Mouse (Mus musculus) T-helper 17 cell (primary cell): ENCODE results near the gene Iqcf5.

Source experiments
- in situ Hi-C, 2 experiments: fragments of 300-600 bp; cut with MboI, MseI; formaldehyde crosslinking; loops; 1 replicate in 1 of 2; 2 replicates in 1 of 2; pipeline ENCODE4 v1.15.1; 2025; ENCODE audit warnings: high pct_unique_total_duplicates in 2 of 2

The Iqcf5 gene

DNA sequence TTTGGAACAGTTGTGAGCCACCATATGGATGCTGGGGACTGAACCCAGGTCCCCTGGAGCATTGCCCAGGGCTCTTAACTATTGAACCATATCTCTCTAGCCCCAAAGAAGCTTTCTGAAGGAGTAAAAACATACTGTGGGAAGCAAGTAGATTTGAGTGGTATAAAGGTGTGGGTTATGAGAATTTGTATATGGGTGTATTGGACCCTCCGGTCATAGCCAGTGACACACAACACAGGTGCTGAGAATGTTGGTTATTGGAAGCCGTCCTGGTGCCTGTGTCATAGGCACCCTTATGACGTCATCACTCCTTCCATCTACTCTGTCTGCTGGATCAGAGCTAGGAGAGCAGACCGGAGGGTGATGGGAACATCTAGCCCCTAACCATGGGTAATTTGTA lies at the start of gene Iqcf5:
Iqcf5 (plus strand) TSS at position 301 of the 400 bp plus-strand sequence.
- in situ Hi-C loops, result no loop called here

DNA sequence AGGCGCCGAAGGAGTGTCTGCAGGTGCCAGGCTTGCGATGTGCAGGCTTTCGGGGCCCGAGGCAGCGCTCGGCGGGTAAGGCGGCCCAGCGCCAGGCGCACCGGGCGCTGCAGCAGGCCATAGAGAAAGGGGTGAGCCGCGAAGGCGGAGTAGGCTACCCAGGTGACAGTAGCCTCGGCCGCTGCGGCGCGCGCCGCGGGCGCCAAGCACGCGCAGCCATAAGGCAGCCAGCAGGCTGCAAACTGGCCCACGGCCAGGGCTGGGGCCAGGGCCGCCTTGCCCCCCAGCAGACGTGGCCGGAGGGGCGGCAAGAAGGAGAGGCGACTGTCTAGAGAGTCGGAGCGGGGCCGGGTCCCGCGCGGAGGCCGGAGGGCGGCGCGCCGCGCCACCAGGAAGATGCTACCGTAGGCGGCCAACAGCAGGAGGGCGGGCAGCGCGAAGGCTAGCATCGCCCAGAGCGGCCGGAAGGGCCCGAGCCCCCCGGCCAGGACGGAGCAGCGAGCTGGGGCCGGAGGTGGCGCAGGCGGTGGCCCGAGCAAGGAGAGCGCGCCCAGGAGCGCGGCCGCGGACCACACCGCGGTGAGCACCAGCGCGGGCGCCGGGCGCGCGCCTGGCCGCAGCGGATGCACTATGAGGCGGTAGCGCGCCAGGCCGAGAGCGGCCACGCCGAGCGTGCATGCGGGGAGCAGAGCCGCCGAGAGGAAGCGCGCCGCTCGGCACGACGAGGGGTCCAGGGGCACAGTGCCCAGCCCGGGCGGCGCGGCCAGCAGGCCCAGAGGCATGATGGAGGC lies 49.4 kb upstream of the Iqcf5 start:
- in situ Hi-C loops, result no loop called here

DNA sequence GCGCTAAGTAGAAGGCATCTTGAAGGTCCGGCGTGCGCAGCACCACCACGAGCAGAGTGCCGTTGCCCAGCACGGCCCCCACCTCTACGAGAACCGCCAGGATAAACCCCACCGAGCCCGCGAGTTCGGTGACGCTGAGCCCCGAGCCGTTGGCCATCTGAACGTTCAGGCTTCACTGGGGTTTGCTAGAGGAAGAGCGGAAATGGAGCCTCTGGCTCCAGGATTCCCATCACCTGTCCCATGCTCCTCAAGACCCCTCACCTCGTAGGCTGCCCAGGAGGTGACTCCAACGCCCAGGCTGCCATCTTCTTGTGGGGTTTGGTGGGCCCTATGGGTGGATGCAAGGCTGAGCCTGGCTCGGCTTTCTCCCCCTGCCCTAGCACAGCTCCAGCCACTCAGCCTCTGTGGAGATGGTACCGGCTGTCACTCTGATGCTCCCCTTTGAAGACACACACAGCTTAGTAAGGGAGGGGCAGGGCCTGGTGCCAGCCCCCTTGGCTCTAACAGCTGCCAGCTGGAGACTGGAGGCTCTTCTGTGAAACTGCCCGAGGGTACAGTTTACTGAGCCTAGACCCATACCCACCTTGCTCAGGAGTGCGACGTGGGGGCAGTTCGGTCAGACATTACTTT lies 48.7 kb upstream of the Iqcf5 start, which contains the start of gene Gpr62:
Gpr62 (minus strand) TSS at position 368 of the 630 bp plus-strand sequence.
- in situ Hi-C loops, result no loop called here

DNA sequence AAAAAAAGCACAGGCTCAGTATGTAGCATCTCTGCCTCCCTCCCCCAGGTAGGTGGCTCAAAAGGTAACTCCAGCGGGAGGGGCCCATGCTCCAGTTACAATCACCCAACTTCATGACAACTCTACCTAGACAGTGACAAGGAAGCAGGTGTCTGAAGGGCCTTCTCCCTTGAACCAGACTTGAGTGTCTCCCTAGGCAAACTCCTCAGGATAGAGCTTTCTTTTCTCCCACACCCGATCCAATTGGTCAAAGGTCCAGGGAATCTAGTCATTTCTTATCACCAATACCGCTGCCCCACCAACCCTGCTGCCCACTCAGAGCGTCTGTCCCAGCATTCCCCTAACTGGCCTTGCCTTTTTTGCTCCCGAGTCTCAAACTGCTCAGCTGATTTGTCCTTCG lies 47.7 kb upstream of the Iqcf5 start:
- in situ Hi-C loops, result no loop called here

DNA sequence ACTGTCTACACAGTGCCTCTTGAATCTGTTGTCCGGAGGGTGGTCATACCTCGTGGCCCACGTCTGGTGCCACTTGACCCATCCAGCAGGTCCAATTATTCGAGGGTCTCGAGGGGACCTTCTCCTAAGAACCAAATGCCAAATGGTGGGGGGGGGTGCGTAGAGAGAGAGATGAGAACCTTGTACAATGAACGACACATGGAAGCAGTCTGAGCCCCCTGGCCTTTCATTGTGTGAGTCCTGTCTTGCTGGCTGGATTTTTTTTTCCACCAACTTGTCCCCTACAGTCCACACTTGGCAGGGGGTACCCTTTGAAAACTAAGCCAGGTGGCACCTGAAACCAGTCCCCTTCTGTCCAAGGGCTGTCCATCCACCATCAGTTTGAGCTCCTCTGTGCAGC lies 46.6 kb upstream of the Iqcf5 start:
- in situ Hi-C loops, result no loop called here

DNA sequence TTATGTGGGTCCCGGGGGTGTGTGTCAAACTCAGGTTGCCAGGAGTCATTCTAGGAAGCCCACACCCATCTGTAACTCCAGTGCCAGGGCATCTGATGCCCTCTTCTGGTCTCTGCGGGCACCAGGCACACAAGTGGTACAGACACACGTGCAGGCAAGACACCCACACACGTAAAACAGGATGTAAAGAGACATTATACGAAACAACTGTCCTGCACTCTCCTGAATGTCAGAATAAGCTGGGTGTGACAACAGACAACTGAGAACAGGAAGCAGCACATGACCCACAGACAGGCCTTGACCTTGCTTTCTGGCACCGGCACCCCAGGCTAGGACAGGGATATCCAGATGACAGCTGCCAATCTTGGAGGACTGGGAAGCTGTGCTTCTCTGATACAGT lies 45.1 kb upstream of the Iqcf5 start:
- in situ Hi-C loops, result no loop called here

DNA sequence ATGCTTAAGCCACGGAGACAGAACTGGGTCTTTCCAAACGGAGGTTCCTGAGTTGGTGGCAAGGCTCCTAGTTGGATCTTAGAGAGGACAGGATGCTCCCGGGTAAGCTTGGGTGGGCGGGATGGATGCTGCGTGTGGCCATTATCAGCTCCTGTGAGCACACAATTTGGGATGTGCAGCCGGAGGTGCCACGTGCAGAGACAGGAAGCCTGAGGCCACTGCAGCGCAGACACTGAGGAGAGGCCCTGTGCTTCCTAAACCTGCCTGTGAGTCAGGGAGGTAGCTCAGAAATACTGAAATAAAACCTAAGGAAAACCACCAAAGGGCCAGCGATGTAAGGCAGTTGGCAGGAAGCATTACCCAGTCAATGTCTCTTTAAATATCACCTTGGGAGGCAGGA lies 44.6 kb upstream of the Iqcf5 start:
- in situ Hi-C loops, result loop anchor here in 1 of 2 experiments (5.0 to 10.0 kb wide), 2 partner anchors 32 to 1505 kb away; partner anchors contain the start of genes Acy1 and Uba7

DNA sequence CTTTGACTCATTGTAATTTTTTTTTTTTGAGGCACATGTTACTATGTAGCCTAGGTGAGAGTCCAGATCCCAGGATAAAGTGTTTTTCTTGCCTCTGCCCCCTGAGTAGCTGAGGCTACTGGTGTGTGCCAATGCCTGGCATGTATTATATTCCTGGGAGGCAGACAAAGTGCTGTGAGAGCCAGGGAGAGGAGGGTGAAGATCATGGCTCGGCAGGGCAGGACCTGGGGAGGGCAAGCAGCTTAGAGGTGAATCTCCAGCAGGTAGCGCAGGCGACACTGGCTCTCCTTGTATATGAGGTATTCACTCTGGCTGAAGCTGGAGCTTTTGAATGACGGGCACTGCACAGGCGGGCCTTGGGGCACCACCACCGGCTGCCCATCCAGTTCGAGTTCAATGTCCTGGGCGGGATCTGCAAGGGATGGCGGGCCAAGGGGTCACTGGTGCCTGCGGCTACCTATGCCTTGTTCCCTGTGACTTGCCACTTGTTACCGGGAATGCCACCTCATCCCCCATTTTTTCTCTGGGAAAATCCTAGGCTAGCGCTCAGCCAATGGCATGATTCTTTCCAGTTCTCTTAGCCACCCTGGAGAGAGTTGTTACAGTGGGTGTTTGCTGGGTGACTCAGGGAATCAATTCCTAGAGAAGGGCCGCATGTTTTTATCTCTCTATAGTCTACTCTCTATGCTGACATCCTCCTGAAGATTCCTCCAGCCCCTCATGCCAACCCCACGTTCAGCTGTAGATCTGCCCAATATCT lies 43.2 kb upstream of the Iqcf5 start:
- in situ Hi-C loops, result loop anchor here in 1 of 2 experiments (5.0 to 10.0 kb wide), 2 partner anchors 34 to 1504 kb away; partner anchors contain the start of genes Acy1 and Uba7

DNA sequence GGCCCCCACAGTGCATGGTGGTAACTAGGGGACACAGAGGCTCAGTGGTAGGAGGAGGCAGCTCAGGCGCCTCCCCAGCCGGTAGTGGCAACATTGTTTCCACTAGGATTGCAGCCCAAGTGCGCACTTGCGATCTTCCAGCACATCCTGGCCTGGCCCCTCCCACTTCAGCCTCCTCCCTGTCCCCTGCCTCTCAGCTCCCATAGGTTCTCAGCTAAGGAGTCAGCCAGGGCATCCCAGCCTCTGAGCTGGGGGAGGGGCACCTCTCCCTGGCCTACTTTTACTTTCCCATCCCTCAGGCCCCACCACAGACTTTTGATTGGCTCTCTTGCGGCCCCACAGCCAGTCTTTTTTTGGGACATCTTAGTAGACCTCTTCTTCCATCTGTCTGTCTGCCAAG lies 42.5 kb upstream of the Iqcf5 start:
- in situ Hi-C loops, result loop anchor here in 1 of 2 experiments (5.0 to 10.0 kb wide), 2 partner anchors 35 to 1503 kb away; partner anchors contain the start of genes Acy1 and Uba7

DNA sequence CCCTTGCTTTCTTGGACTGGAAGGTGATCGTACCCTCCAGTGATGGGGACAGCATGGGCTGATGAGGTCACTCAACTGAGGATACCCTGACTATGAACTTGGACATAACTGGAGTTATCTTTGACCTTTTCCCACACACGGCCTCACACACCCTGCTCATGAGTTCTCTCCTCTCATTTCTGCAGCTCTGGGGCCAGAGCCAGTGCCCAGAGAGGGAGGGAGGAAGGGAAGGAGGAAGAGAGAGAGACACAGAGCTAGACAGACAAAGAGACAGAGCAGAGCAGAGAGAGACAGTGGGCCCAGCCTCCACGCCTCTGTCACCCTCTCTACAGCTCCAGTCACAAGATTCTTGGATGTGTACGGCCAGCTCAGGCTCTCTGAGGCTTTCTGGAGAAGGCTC lies 42.1 kb upstream of the Iqcf5 start:
- in situ Hi-C loops, result loop anchor here in 1 of 2 experiments (5.0 to 10.0 kb wide), 2 partner anchors 35 to 1502 kb away; partner anchors contain the start of genes Acy1 and Uba7

DNA sequence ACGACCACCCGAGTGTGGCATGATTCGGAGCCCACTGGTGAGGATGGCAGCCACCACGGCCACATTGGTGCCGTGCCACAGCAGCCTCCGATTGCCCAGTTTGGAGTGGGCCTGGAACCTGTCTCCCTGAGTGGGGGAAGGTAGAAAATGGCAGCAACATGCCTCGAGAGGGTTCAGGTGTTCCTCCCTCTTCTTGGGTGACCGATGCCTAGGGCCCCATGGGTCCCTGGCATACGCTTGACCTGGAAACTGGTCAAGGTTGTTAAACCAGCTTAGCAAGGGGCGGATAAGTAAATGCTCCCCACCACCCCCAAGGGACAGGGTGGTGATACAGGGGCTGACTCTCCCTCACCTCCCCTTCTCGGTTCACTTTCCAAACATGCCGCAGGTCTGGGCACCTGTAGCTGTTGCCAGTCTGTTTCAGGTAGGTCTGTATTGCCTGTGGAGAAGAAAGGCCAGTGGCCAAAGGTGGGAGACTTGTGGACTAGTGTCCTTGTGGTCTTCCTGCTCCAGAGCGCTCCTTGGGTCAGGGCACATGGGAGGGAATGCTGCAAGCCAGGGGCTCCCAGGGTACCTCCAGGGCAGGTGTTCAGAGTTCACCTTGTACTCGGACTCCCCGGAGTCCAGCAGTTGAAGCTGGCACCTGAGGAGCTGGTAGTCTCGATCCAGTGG lies 41.2 kb upstream of the Iqcf5 start:
- in situ Hi-C loops, result loop anchor here in 1 of 2 experiments (5.0 to 10.0 kb wide), 2 partner anchors 36 to 1502 kb away; partner anchors contain the start of genes Acy1 and Uba7

DNA sequence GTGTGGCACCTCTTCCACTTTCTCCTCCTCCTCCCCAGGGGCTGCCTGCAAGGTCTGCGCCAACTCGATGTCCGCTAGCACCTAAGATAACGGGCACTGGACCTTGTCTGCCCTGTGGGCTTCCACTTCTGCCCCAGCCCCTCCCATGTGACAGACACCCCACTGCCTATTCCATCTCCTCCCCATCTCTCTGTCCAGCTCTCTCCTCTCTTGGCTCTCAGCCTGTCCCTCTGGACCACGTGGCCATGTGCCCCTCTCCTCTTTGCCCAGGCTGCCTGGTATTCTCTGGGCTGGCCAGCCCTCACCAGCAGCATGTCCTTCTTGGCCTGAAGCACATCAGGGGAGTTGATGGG lies 40.6 kb upstream of the Iqcf5 start:
- in situ Hi-C loops, result loop anchor here in 1 of 2 experiments (5.0 to 10.0 kb wide), 2 partner anchors 36 to 1501 kb away; partner anchors contain the start of genes Acy1 and Uba7

DNA sequence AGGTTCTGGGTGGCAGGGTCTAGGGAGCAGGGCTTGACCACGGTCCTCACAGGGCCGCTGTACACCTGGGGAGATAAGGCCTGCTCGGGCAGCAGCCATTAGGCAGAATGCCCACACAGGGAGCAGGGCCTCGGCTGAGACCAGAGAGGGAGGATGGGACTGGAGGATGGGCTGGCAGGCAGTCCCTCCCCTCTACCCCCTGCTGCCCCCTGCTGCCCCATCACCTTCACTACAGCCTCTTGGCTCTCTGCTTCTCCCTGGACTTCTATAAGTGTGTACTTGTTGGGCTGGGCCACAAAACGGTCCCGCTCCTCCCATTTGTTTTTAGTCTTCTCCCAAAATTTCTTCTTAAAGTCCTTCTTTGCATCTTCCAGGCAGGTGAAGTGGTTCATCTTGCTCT lies 39.9 kb upstream of the Iqcf5 start:
- in situ Hi-C loops, result loop anchor here in 1 of 2 experiments (5.0 to 10.0 kb wide), 2 partner anchors 37 to 1500 kb away; partner anchors contain the start of genes Acy1 and Uba7

DNA sequence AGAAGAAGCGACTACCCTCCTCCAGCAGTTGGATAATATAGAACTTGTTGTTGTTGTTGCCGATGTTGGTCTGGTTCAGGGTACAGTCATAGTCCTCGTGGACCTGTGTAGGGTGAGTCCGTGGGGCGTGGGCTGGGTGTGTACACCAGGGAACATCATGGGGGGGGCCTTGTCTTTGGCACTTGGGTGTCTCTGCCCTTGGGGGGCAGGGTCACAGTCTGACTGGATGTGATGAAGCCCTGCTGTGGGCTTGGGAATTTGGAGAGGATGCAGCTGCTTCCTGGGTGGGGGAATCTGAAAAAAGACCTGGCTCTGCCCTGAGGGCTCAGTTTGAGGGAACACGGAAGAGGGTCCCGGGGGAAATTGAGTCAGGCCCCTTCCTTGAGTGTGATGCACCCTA lies 39.3 kb upstream of the Iqcf5 start:
- in situ Hi-C loops, result loop anchor here (5.0 to 10.0 kb wide), 3 partner anchors 33 to 1500 kb away; partner anchors contain the start of gene Uba7 (in 1 of the 2)

DNA sequence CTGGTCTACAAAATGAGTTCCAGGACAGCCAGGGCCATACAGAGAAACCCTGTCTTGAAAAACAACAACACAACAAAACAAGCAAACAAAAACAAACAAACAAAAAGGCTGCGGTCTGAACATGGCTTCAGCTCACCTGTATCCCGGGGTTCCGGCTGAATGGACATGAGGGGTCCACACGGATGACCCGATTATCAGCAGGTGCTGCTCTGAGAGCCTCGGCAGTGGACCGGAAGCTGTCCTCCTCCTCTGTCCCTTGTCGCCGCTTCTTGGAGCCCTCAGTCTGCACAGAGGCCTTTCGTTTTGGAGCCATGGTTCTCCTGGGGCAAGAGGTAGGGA lies 38.7 kb upstream of the Iqcf5 start, which contains the start of gene Rrp9:
Rrp9 (plus strand) TSS at position 301 of the 339 bp plus-strand sequence.
- in situ Hi-C loops, result loop anchor here (5.0 to 10.0 kb wide), 3 partner anchors 33 to 1499 kb away; partner anchors contain the start of gene Uba7 (in 1 of the 2)

DNA sequence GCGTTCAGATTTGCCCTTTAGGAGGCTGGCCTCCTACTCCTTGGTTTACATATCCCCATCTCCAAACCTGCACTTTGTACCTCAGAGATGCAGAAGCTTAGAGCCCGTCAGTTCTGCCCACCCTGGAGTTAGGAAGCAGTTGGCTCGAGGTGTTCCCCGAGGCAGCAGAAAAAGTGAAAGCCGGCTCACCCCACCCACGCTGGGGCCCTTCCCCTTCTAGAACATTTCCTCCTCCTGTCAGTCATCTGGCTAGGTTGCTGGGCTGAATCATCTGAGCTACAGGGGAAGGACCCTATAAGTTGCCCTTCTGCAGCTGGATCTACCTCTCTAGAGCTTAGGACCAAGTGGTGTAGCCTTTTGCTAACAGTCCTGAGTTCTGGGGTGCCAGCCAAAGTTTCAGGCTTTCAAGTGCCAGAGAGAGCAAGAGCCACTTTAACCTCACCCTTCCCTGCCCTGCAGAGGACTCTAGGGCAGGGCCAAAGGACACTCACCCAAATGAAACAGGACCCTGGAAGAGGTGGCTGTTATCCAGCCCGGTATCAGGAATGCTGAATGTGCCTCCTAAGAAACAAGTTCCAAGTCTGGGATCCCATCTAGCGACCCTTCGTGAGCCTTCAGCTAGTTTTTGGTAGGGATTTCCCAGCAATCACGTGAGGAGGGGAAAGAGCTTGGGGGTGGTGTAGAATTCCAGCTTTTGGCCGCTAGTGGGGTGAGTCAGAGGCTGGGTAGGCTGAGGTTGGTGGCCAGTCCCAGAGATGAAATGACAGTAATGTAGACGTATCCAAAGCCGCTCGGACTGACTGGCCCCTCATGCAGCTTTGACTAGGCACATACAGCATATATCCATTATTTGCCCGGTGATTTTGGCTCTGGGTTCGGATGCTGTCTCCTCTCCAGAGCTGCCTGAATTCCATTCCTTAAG lies 38.1 kb upstream of the Iqcf5 start:
- in situ Hi-C loops, result loop anchor here (5.0 to 10.0 kb wide), 3 partner anchors 34 to 1499 kb away; partner anchors contain the start of gene Uba7 (in 1 of the 2)

DNA sequence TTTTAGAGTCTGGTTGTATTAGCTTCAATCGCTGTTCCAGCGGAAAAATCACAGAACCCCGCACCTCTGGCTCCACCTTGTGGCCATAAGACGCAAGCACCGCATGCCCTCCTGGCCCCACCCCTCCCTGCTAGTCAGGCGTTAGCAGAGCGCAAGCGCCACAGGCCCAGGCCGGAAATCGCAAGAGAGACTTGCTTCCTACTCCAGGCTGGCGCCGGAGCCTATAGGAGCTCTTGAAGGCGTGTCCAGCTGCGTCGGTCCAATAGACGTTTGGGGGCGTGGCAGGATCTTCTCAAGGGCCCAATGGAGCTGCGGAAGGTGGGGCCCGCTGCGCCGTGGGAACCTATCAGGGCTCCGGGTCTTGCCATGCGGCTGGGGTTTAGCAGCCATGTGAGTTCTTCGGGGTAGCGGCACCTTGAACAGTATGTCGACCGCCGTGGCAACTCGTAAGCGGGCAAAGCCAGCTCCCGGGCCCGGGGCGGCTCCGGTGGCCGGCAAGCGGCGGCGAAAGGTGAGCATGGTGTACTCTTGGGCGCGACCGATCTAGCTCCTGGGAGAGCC lies 37.4 kb upstream of the Iqcf5 start, which contains the start of gene Parp3:
Parp3 (minus strand) TSS at position 26 of the 561 bp plus-strand sequence.
- in situ Hi-C loops, result loop anchor here (5.0 to 10.0 kb wide), 3 partner anchors 35 to 1498 kb away; partner anchors contain the start of gene Uba7 (in 1 of the 2)

DNA sequence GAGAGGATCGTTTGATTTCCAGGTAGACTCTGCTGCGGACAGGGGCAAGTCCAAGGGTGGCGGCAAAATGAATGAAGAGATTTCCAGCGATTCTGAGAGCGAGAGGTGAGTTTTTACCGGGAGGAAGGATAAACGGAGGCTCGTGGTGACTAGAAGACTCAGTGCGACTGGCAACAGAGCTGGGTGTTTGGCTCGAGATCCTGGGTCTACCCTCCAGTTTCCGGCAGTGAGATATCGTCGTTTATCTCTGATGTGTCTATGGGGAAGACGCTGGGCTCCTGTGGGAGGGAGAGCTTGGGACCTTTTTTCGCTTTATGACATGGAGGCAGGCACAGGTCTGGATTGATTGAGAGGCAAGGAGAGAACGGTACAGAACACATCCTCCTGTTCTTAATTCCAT lies 36.7 kb upstream of the Iqcf5 start:
- in situ Hi-C loops, result loop anchor here (5.0 to 10.0 kb wide), 3 partner anchors 35 to 1497 kb away; partner anchors contain the start of gene Uba7 (in 1 of the 2)

DNA sequence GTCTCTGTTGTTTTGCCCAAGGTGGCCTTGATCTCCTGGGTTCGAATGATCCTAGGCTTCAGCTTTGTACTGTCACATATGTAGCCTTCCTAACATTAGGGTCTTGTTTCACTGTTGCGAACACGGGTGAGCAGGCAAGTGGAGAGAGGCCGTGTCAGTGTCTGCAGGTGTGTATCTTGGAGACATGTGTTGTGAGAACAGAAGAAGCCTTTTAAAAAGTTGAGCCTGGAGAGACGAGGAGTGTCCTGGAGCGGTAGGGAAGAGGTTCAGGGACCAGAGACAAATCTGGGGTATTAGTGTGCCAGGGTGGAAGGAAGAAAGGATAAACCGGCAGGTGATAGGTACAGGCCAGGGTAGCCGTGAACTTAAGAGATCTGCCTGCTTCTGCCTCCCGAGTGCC lies 36.3 kb upstream of the Iqcf5 start:
- in situ Hi-C loops, result loop anchor here (5.0 to 10.0 kb wide), 3 partner anchors 36 to 1497 kb away; partner anchors contain the start of gene Uba7 (in 1 of the 2)
